Mouse (Mus musculus): ENCODE results near the gene S1pr2. TPM values are rescaled to one million over a fixed set of nuclear protein-coding genes. Genes with fewer than 3 reads are reported as not detected.
"Not testable (repeated sequence)": the region's sequence is repeated elsewhere in the genome, so short reads cannot be mapped to it uniquely, and the experiment has no call there.

The S1pr2 gene
- polyA plus RNA-seq, 1 experiment from 2014 or later, result 10.3 TPM

GRCm38 (mm10) chr9:21014691-21015570 is 38.4 kb upstream of the S1pr2 start:
- no peaks in the 10 kb centered on the region for H3K4me1 ChIP-seq (ENCODE audit: control insufficient read depth, insufficient read depth, low read depth, low read length)
- peak overlapping the region; percentile 8; the same call in 1 of the 2 replicates for H3K9ac ChIP-seq (ENCODE audit: low read depth, low read length)
- H3K4me2 ChIP-seq (ENCODE audit: low read length), result peak overlapping the region; percentile 42

DNA sequence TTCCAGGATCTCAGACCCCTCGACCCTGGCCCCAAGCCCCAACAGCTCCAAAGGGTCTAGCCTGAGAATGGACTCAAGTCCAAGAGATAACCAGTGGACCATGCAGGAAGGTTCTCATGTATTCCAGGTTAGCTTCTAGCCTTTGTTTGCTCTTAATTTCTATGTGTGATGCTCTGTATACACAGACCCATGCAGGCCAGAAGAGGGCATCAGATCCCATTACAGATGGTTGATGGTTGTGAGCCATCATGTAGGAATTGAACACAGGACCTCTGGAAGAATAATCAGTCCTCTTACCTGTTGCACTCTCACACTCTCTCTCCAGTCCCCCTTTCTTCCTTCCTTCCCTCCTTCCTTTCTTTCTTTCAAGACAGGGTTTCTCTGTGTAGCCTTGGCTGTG is 35.8 kb upstream of the S1pr2 start:
- Histone ChIP-seq H3K9me3 (ENCODE audit: control insufficient read depth, low read length) (no peaks in the 10 kb centered on the region), H3K36me3 (ENCODE audit: control insufficient read depth, insufficient read depth, low read length) (peaks cover 15% of the 10 kb centered on the region), H3K4me1 (ENCODE audit: control insufficient read depth, insufficient read depth, low read depth, low read length) (no peaks in the 10 kb centered on the region), H3K27ac (ENCODE audit: low read depth, low read length) (no peak overlapping the region), H3K4me2 (ENCODE audit: low read length) (no peak overlapping the region), H3K27me3 (replicated peaks; ENCODE audit: control insufficient read depth, insufficient read depth, low read length) (peaks cover 26% of the 10 kb centered on the region), H3K4me3 (ENCODE audit: low read length) (no peak overlapping the region), H3K9ac (ENCODE audit: low read depth, low read length) (no peak overlapping the region)
- 50% methylated on average over 1 of the region's 1 CpGs for WGBS
- no peak for ATAC-seq

More at GRCm38 (mm10) chr9:21014691-21015570, 38.4 kb upstream of the S1pr2 start:
- 3% methylated on average over 29 of the region's 29 CpGs for WGBS
- Histone ChIP-seq H3K9me3 (ENCODE audit: control insufficient read depth, low read length) (no peaks in the 10 kb centered on the region), H3K36me3 (ENCODE audit: control insufficient read depth, insufficient read depth, low read length) (no peaks in the 10 kb centered on the region), H3K27ac (ENCODE audit: low read depth, low read length) (no peak overlapping the region), H3K27me3 (replicated peaks; ENCODE audit: control insufficient read depth, insufficient read depth, low read length) (peaks cover 39% of the 10 kb centered on the region), H3K4me3 (ENCODE audit: low read length) (peak overlapping the region; percentile 19)
- ATAC-seq, result no peak

DNA sequence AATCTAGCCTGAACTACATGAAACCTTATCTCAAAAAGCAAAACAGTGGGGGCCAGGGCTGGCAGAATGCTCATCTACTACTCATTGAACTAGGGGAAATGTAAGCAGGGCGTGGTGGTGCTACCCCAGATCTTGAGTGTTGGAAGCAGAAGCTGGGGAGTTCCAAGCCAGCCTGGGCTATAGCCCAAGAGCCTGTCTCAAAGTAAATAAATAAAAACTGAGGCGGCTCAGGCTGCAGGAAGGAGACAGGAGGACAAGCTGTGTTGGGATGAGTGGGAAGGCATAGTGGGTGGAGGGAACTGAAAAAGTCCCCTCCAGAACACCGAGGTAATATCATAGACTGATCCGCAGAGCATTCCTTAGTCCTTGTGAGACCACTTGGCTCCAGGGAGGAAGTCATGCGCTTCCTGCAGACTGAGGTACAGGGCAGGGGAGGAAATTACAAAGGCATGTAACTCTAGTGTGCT is 35.3 kb upstream of the S1pr2 start:
- Histone ChIP-seq H3K4me2 (ENCODE audit: low read length) (no peak overlapping the region), H3K27me3 (replicated peaks; ENCODE audit: control insufficient read depth, insufficient read depth, low read length) (peaks cover 22% of the 10 kb centered on the region), H3K36me3 (ENCODE audit: control insufficient read depth, insufficient read depth, low read length) (peaks cover 20% of the 10 kb centered on the region), H3K9me3 (ENCODE audit: control insufficient read depth, low read length) (no peaks in the 10 kb centered on the region), H3K4me3 (ENCODE audit: low read length) (no peak overlapping the region), H3K27ac (ENCODE audit: low read depth, low read length) (no peak overlapping the region), H3K9ac (ENCODE audit: low read depth, low read length) (no peak overlapping the region), H3K4me1 (ENCODE audit: control insufficient read depth, insufficient read depth, low read depth, low read length) (no peaks in the 10 kb centered on the region)
- 70% methylated on average over 5 of the region's 5 CpGs for WGBS
- no peak for ATAC-seq

- not testable (repeated sequence) for H3K4me3 ChIP-seq (ENCODE audit: low read length); H3K9ac ChIP-seq (ENCODE audit: low read depth, low read length); H3K27ac ChIP-seq (ENCODE audit: low read depth, low read length); H3K4me1 ChIP-seq (ENCODE audit: control insufficient read depth, insufficient read depth, low read depth, low read length); ATAC-seq; H3K9me3 ChIP-seq (ENCODE audit: control insufficient read depth, low read length); H3K4me2 ChIP-seq (ENCODE audit: low read length)
- WGBS, result 76% methylated on average over 9 of the region's 9 CpGs
- H3K27me3 ChIP-seq (replicated peaks; ENCODE audit: control insufficient read depth, insufficient read depth, low read length), result peaks cover 15% of the 10 kb centered on the region
- H3K36me3 ChIP-seq (ENCODE audit: control insufficient read depth, insufficient read depth, low read length), result peaks cover 26% of the 10 kb centered on the region
Observed at GRCm38 (mm10) chr9:21010939-21011541, 34.5 kb upstream of the S1pr2 start.

- no peaks in the 10 kb centered on the region for H3K9me3 ChIP-seq (ENCODE audit: control insufficient read depth, low read length)
- 66% methylated on average over 2 of the region's 2 CpGs for WGBS
Observed at GRCm38 (mm10) chr9:21010362-21010761, 33.8 kb upstream of the S1pr2 start.

GRCm38 (mm10) chr9:21008007-21008406 is 31.4 kb upstream of the S1pr2 start:
- Histone ChIP-seq H3K4me1 (ENCODE audit: control insufficient read depth, insufficient read depth, low read depth, low read length) (peaks cover 2% of the 10 kb centered on the region), H3K27me3 (replicated peaks; ENCODE audit: control insufficient read depth, insufficient read depth, low read length) (no peaks in the 10 kb centered on the region), H3K9me3 (ENCODE audit: control insufficient read depth, low read length) (no peaks in the 10 kb centered on the region), H3K4me2 (ENCODE audit: low read length) (no peak overlapping the region), H3K27ac (ENCODE audit: low read depth, low read length) (no peak overlapping the region), H3K4me3 (ENCODE audit: low read length) (no peak overlapping the region), H3K36me3 (ENCODE audit: control insufficient read depth, insufficient read depth, low read length) (peaks cover 32% of the 10 kb centered on the region), H3K9ac (ENCODE audit: low read depth, low read length) (no peak overlapping the region)
- 88% methylated on average over 7 of the region's 7 CpGs for WGBS
- ATAC-seq, result no peak

More at GRCm38 (mm10) chr9:21010362-21010761, 33.8 kb upstream of the S1pr2 start:
- Histone ChIP-seq H3K36me3 (ENCODE audit: control insufficient read depth, insufficient read depth, low read length) (peaks cover 32% of the 10 kb centered on the region), H3K4me2 (ENCODE audit: low read length) (no peak overlapping the region), H3K9ac (ENCODE audit: low read depth, low read length) (no peak overlapping the region), H3K27me3 (replicated peaks; ENCODE audit: control insufficient read depth, insufficient read depth, low read length) (peaks cover 9% of the 10 kb centered on the region), H3K27ac (ENCODE audit: low read depth, low read length) (no peak overlapping the region), H3K4me1 (ENCODE audit: control insufficient read depth, insufficient read depth, low read depth, low read length) (no peaks in the 10 kb centered on the region), H3K4me3 (ENCODE audit: low read length) (no peak overlapping the region)
- no peak for ATAC-seq

DNA sequence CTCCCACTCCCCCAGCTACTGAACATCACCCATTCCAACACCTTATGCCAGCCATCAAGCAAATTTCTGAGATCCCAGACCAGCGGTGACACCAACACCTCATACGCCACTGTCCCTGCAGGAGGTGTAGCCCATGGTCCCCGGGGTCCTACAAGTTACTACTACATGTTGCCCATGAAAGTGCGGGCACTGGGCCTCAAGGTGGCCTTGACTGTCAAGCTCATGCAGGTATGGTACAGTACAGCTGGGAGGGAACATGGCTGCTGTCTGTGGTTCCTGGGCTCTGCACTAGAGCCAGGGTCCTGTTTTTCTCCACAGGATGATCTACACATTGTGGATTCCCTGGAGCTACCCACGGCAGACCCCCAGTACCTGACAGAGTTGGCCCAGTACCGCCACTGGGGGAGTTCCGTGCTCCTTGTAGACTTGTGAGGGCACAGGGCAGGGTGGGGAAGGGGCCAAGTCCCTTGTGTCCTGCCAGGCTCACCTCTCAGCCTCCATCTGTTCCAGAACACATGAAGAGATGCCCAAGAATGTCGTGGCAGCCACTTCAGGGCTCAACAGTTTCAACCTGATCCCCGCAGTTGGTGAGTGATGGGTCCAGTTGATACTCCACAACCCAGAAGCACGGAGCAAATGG is 30.9 kb upstream of the S1pr2 start:
- H3K4me3 ChIP-seq (ENCODE audit: low read length), result no peak overlapping the region
- no peaks in the 10 kb centered on the region for H3K27me3 ChIP-seq (replicated peaks; ENCODE audit: control insufficient read depth, insufficient read depth, low read length)
- no peaks in the 10 kb centered on the region for H3K9me3 ChIP-seq (ENCODE audit: control insufficient read depth, low read length)
- ATAC-seq, result no peak
- peaks cover 32% of the 10 kb centered on the region for H3K36me3 ChIP-seq (ENCODE audit: control insufficient read depth, insufficient read depth, low read length)
- no peak overlapping the region for H3K4me2 ChIP-seq (ENCODE audit: low read length)
- no peak overlapping the region for H3K27ac ChIP-seq (ENCODE audit: low read depth, low read length)
- no peak overlapping the region for H3K9ac ChIP-seq (ENCODE audit: low read depth, low read length)
- H3K4me1 ChIP-seq (ENCODE audit: control insufficient read depth, insufficient read depth, low read depth, low read length), result peaks cover 2% of the 10 kb centered on the region
- WGBS, result 96% methylated on average over 10 of the region's 10 CpGs

DNA sequence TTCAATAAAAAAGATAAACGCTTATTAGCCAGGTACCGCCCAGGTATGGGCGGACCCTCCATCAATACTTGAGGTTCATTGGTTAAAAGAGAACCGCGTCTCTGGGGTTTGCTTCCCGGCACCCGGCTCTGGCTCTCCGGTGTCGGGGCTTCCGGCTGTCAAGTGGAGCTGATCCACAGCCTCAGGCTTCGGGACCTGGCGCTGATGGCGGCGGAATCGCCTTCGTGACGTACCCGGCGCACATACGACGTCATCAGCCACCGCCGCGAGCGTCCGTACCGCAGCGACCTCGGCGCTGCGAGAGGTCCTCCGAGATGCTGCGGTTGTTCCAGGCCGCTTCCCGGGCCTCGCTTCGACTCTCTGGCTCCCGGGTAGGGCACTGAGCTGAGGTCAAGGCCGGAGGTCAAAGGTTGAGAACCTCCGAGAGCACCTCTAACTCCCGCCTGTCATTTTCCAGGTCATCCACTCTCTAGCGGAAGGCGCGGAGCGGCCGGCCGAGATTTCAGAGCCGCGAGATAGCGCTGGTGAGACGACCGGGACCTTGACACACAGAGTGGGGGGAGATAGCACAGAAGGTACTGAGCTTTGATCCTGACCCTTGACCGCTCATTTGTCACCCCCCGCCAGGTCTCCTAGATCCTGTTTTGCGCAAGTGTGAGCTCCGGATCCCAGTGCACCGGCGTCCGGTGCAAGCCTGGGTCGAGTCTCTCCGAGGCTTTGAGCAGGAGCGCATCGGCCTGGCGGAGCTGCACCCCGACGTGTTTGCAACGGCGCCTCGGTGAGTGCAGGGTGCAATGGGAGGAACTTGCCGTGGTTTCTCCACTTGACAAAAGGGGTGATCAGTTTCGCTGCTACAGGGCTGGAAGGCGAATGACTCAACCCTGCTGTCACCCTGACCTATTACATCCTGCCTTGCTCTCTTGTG is 26.3 kb upstream of the S1pr2 start, which contains the start of gene Mrpl4:
Gene Mrpl4 (plus strand): TSS at position 112 of the 925 bp plus-strand sequence.
- Histone ChIP-seq H3K4me3 (ENCODE audit: low read length) (peak within 1 kb of the TSS; percentile 90), H3K27ac (ENCODE audit: low read depth, low read length) (peak within 1 kb of the TSS; percentile 86), H3K4me1 (ENCODE audit: control insufficient read depth, insufficient read depth, low read depth, low read length) (peaks cover 5% of the 10 kb centered on the region), H3K27me3 (replicated peaks; ENCODE audit: control insufficient read depth, insufficient read depth, low read length) (no peaks in the 10 kb centered on the region), H3K9ac (ENCODE audit: low read depth, low read length) (peak within 1 kb of the TSS; percentile 89), H3K4me2 (ENCODE audit: low read length) (peak within 1 kb of the TSS; percentile 81), H3K9me3 (ENCODE audit: control insufficient read depth, low read length) (no peaks in the 10 kb centered on the region), H3K36me3 (ENCODE audit: control insufficient read depth, insufficient read depth, low read length) (peaks cover 22% of the 10 kb centered on the region)
- WGBS, result under 1% methylated on average over 62 of the region's 72 CpGs
- peak; percentile 93 for ATAC-seq

Measured in hindbrain, embryonic 16.5 days (tissue).